Mouse (Mus musculus): ENCODE results near the gene Sec24c. TPM values are rescaled to one million over a fixed set of nuclear protein-coding genes. Genes with fewer than 3 reads are reported as not detected.

Sec24c gene
- polyA plus RNA-seq, 1 experiment from 2014 or later, result 52.2 TPM

DNA sequence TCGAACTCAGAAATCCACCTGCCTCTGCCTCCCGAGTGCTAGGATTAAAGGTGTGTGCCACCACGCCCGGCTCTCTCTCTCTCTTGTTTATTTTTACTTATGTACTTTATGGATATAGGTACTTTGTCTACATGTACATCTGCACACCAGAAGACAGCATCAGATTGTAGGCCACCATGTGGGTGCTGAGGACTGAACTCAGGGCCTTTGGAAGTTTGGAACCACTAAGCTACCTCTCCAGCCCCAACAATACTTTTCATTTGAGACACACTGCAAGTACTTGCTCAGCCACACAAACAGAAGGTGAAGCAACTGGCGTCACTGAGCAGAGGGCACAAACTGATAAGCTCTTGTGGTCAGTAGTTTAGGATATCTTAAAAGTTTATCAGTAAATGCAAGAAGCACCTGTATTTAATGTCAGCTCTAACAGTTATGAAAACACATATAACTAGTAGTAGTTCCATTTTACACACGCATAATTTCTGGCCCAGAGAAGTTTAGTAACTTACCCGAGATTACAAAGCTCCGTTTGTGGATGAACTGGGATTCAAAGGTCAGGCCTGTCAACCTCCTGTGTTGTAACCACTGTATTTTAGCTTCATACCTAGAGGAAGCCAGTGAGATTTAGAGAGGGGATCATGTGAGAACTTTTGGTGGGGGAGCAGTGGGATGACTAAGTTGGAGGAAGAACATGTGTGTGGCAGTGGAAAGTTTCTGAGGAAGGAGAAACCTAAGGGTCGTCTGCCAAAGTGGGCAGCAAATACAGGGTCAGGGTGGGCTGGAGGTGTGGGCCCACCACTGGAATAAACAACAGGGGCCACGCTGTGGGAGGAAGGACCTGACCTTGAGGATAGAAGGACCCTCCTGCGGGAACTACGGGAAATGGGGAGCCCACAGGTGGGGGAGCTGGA lies 59.2 kb downstream of the Sec24c start:
- DNase-seq (ENCODE audit: low spot score), result peak; percentile 11

DNA sequence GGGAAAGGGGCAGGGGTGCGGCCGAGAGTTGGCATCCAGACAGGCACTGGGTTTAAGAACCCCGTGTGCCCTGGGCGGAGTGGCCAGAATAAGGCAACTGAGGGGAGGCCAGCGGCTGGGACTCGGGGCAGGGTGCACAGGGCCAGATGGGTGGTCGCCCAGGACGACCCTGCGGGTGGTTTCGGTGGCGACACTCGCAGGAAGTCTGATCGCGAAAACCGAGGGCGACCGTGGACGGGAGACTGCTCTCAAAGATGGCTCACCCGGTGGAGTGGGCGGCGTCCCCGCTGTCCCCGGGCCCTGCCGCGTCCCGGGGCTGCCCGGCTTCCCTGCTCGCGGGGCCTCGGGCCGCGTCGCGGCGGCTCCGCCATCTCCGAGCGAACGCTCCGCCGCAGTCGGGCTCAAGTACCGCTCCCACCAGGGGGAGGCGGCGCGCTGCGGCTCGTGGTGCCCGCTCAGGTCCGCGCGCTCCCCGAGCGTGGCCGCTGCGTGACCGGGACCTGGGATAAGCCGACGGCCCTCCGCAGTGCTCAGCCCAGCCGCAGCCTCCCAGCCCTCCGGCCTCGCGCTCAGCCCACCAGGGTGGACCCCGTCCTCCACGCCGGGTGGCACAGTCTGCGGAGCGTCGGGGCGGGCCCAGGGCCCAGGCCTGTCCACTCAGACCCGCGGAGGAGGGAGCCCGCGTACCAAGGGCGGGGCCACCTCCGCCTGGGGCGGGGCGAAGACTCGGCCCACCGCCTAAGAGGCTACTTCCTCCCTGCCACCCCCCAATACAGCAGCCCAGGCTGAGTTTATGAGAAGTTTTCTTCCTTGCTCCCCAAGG lies 60.1 kb downstream of the Sec24c start, which contains the start of gene Ndst2:
Gene Ndst2, minus strand, starts transcription at position 611 of the 823 bp plus-strand sequence.
- DNase-seq (ENCODE audit: low spot score), result peak; percentile 85

DNA sequence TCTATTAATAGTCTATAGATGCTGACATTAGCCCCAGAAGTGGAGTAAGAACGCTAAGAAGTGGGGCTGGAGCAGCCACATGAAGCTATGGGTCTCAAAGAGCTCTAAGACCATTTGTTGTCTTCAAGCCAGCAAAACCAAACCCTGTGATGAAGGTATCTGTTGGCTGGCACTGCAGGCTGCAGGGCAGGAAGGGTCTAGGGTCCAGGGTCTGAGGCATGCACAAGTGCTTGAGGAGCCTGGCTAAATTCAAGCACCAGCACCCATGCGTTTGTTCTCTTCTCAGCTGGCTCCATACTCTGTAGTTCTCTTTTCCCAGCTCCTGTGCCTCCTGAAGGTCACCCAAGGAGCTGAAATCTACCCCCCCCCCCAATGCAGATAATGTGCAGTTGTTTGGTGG lies 60.9 kb downstream of the Sec24c start:
- no peak for DNase-seq (ENCODE audit: low spot score)

GRCm38 (mm10) chr14:20735892-20736390 lies 61.8 kb downstream of the Sec24c start:
- no peak for DNase-seq (ENCODE audit: low spot score)

DNA sequence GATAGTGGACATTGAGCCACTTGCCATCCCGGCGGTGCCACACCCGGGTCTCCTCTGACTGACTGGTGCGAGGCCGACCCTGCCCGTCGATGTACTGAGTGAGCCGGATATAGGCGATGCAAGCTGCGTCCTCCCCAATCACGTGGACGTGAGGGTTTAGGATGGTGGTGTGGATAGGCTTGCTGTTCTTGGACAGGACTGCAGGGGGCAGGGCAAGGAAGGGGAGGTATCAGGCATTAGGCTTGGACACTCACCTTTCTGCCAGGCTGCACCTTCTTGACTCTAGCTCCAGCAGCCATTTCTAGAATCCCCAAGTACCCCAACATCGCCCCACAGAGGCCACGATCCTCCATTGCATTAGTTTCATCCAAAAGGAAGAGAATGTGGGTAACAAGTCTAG lies 63.2 kb downstream of the Sec24c start:
- DNase-seq (ENCODE audit: low spot score), result peak; percentile 9

DNA sequence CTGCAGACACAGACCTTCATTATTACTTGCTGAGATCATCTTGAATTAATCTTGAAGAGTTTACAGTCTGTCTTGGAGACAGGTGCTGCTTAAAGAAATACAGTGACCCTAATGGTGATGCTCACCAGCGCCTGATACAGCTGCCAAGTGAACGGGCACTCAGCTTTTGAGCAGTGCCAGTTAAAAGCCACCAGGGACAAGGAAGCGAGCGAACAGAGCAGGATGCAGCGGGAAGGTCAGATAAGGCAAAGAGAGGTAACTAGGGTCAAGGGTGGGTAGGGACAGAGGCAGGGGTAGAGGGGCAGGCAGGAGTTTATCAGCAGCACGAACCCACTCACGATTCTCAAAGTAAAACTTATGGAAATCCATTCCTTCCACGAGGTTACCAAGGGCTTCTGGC lies 64.4 kb downstream of the Sec24c start:
- DNase-seq (ENCODE audit: low spot score), result no peak

DNA sequence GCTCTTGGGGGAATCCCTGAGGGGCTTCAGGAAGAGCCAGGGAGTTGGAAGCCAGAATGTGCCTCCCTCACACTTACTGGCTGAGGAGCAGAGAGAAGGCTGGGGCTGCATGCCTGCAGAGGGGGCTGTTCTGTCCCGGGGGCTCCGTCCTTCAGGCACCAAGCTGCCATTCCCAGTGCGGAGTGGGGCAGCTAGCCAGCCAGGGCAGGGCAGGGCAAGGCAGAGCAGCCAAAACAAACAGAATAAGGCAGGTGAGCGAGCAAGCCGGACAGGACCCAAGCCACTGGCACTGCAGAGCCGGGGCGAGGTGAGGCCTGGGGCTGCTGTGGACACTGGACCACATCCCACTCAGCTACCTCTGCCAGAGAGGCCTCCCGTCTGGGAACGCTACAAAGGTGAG lies 67.2 kb downstream of the Sec24c start:
- DNase-seq (ENCODE audit: low spot score), result no peak

GRCm38 (mm10) chr14:20743614-20744013 lies 69.5 kb downstream of the Sec24c start:
- DNase-seq (ENCODE audit: low spot score), result no peak

Small RNA genes within 50 kb of the gene (microRNA-seq; reads per million reads assigned to microRNA genes)
- 1.2 reads per million for gene Mir6946 (ENCODE audit: borderline number of aligned reads)

Other genes with a start within 250 kb of the Sec24c start
- gene Cfap70, start 222.1 kb upstream of the Sec24c start, polyA plus RNA-seq (2015; fragmentation: Nextera tagmentation; extraction: Ambion mirVana), result 0.07 and 0.27 TPM in 2 replicates
- 43.5 and 47.3 TPM in 2 replicates for gene Anxa7, start 194.2 kb upstream of the Sec24c start, polyA plus RNA-seq (2015; fragmentation: Nextera tagmentation; extraction: Ambion mirVana)
- 1.4 and 1.9 TPM in 2 replicates for gene Mss51, start 177.4 kb upstream of the Sec24c start, polyA plus RNA-seq (2015; fragmentation: Nextera tagmentation; extraction: Ambion mirVana)
- gene Ppp3cb, start 127.7 kb upstream of the Sec24c start, polyA plus RNA-seq (2015; fragmentation: Nextera tagmentation; extraction: Ambion mirVana), result 52.8 and 65.4 TPM in 2 replicates
- 1.6 and 1.8 TPM in 2 replicates for gene Usp54, start 33.2 kb upstream of the Sec24c start, polyA plus RNA-seq (2015; fragmentation: Nextera tagmentation; extraction: Ambion mirVana)
- 0.52 and 0.59 TPM in 2 replicates for gene Myoz1, start 17.8 kb upstream of the Sec24c start, polyA plus RNA-seq (2015; fragmentation: Nextera tagmentation; extraction: Ambion mirVana)
- gene Synpo2l, start 6.0 kb upstream of the Sec24c start, polyA plus RNA-seq (2015; fragmentation: Nextera tagmentation; extraction: Ambion mirVana), result 0.22 and 0.30 TPM in 2 replicates
- gene Fut11, start 20.7 kb downstream of the Sec24c start, polyA plus RNA-seq (2015; fragmentation: Nextera tagmentation; extraction: Ambion mirVana), result 12.2 and 13.3 TPM in 2 replicates
- gene Chchd1, start 28.7 kb downstream of the Sec24c start, polyA plus RNA-seq (2015; fragmentation: Nextera tagmentation; extraction: Ambion mirVana), result 235 and 256 TPM in 2 replicates
- gene Zswim8, start 33.2 kb downstream of the Sec24c start, polyA plus RNA-seq (2015; fragmentation: Nextera tagmentation; extraction: Ambion mirVana), result 11.3 and 16.1 TPM in 2 replicates
- 9.2 and 9.8 TPM in 2 replicates for gene Ndst2, start 60.3 kb downstream of the Sec24c start, polyA plus RNA-seq (2015; fragmentation: Nextera tagmentation; extraction: Ambion mirVana)
- 53.2 and 56.4 TPM in 2 replicates for gene Camk2g, start 119.8 kb downstream of the Sec24c start, polyA plus RNA-seq (2015; fragmentation: Nextera tagmentation; extraction: Ambion mirVana)
- gene Plau, start 162.4 kb downstream of the Sec24c start, polyA plus RNA-seq (2015; fragmentation: Nextera tagmentation; extraction: Ambion mirVana), result 3.5 and 3.7 TPM in 2 replicates

Data from thymus, postnatal 0 days (tissue).